39 mouse cellular contexts compared by ENCODE assay signal in genomic region chr11:54292163-54292562, GRCm38 (mm10). TPM values are rescaled to one million over a fixed set of nuclear protein-coding genes. Genes with fewer than 3 reads are reported as not detected.
"Had no signal": no experiment of that assay in that cellular context is flagged by ENCODE, and none has a peak within 500 bp of the region (broad histone marks: within the 10 kb centered on the region; RNA-seq: fewer than 3 reads in every experiment).

No protein-coding gene starts in this region.

- H3K36me3 ChIP-seq: embryonic facial prominence, embryonic 10.5 days; embryonic facial prominence, embryonic 12.5 days; embryonic facial prominence, embryonic 13.5 days; embryonic facial prominence, embryonic 15.5 days; forebrain, embryonic 10.5 days; forebrain, embryonic 12.5 days; forebrain, embryonic 15.5 days had no signal

- H3K4me2 ChIP-seq: embryonic facial prominence, embryonic 12.5 days; embryonic facial prominence, embryonic 13.5 days; embryonic facial prominence, embryonic 15.5 days; forebrain, embryonic 12.5 days; forebrain, embryonic 13.5 days; forebrain, embryonic 15.5 days had no signal

- H3K9me3 ChIP-seq: embryonic facial prominence, embryonic 10.5 days; embryonic facial prominence, embryonic 12.5 days; embryonic facial prominence, embryonic 15.5 days; forebrain, embryonic 10.5 days; forebrain, embryonic 15.5 days had no signal

- ATAC-seq: forebrain, embryonic 13.5 days; forebrain, embryonic 14.5 days; forebrain, embryonic 15.5 days; forebrain, embryonic 16.5 days; forebrain, postnatal 0 days had no signal

- DNase-seq: cerebellum, adult 9-10 months; cerebellum, adult 9-11 months; cerebellum, postnatal 10 days; cerebellum, postnatal 14 days; cerebellum, postnatal 25 days; cerebellum, postnatal 36 days; embryo, embryonic 11 days; forebrain, postnatal 0 days; gastrocnemius, adult 2 months; gastrocnemius, postnatal 10 days; gastrocnemius, postnatal 14 days; gastrocnemius, postnatal 25 days; gastrocnemius, postnatal 36 days; heart, adult 11 months; heart, adult 18-20 months; heart, adult 2 months had no signal

- H3K27ac ChIP-seq: embryonic facial prominence, embryonic 10.5 days; embryonic facial prominence, embryonic 12.5 days; embryonic facial prominence, embryonic 13.5 days; embryonic facial prominence, embryonic 15.5 days; forebrain, embryonic 10.5 days; forebrain, embryonic 12.5 days; forebrain, embryonic 13.5 days; forebrain, embryonic 15.5 days; gastrocnemius, adult 2 months; heart, adult 2 months had no signal

- H3K9ac ChIP-seq: embryonic facial prominence, embryonic 12.5 days; embryonic facial prominence, embryonic 13.5 days; embryonic facial prominence, embryonic 15.5 days; forebrain, embryonic 12.5 days; forebrain, embryonic 13.5 days; forebrain, embryonic 15.5 days; forebrain, postnatal 0 days had no signal

- H3K27me3 ChIP-seq: embryonic facial prominence, embryonic 12.5 days; embryonic facial prominence, embryonic 13.5 days; embryonic facial prominence, embryonic 15.5 days; forebrain, embryonic 12.5 days; forebrain, embryonic 13.5 days; forebrain, embryonic 15.5 days had no signal

- H3K4me1 ChIP-seq: embryonic facial prominence, embryonic 10.5 days; embryonic facial prominence, embryonic 12.5 days; embryonic facial prominence, embryonic 13.5 days; embryonic facial prominence, embryonic 15.5 days; forebrain, embryonic 10.5 days; forebrain, embryonic 12.5 days; forebrain, embryonic 13.5 days; forebrain, embryonic 15.5 days had no signal

- H3K4me3 ChIP-seq: embryonic facial prominence, embryonic 10.5 days; embryonic facial prominence, embryonic 12.5 days; embryonic facial prominence, embryonic 13.5 days; embryonic facial prominence, embryonic 15.5 days; erythroblast, embryonic 14.5 days; forebrain, embryonic 10.5 days; forebrain, embryonic 12.5 days; forebrain, embryonic 13.5 days; forebrain, embryonic 15.5 days; gastrocnemius, adult 2 months; heart, adult 2 months had no signal

RNA-seq across cellular contexts. Expression of gene Acsl6, which starts 11.4 kb away (rescaled TPM):
- total RNA-seq: granulocyte monocyte progenitor cell, adult 5-6 weeks had no signal

RNA-seq across cellular contexts. Expression of gene Il3, which starts 25.1 kb away (rescaled TPM):
- total RNA-seq: common myeloid progenitor, adult 5-6 weeks; forebrain, postnatal 0 days; gastrocnemius, adult 18-20 months; gastrocnemius, adult 2 months; gastrocnemius, adult 8-10 months; gastrocnemius, postnatal 10 days; gastrocnemius, postnatal 14 days; gastrocnemius, postnatal 25 days; gastrocnemius, postnatal 36 days; gastrocnemius, postnatal 4 days; granulocyte monocyte progenitor cell, adult 5-6 weeks; heart, adult 18-20 months; heart, adult 2 months; heart, adult 8-10 months had no signal
- polyA plus RNA-seq: cortical plate, adult 2 months; embryonic facial prominence, embryonic 10.5 days; embryonic facial prominence, embryonic 11.5 days; embryonic facial prominence, embryonic 12.5 days; embryonic facial prominence, embryonic 13.5 days; embryonic facial prominence, embryonic 14.5 days; embryonic facial prominence, embryonic 15.5 days; erythroblast, embryonic 14.5 days; forebrain, embryonic 10.5 days; forebrain, embryonic 11.5 days; forebrain, embryonic 12.5 days; forebrain, embryonic 13.5 days; forebrain, embryonic 14.5 days; forebrain, embryonic 15.5 days; forebrain, embryonic 16.5 days; forebrain, postnatal 0 days; frontal cortex, adult 2 months; gonadal fat pad, adult 2 months; heart, adult 2 months had no signal

RNA-seq across cellular contexts. Expression of gene Csf2, which starts 42.7 kb away (rescaled TPM):
- total RNA-seq: common myeloid progenitor, adult 5-6 weeks; forebrain, postnatal 0 days; gastrocnemius, adult 18-20 months; gastrocnemius, adult 2 months; gastrocnemius, adult 8-10 months; gastrocnemius, postnatal 10 days; gastrocnemius, postnatal 14 days; gastrocnemius, postnatal 25 days; gastrocnemius, postnatal 36 days; gastrocnemius, postnatal 4 days; granulocyte monocyte progenitor cell, adult 5-6 weeks; heart, adult 18-20 months; heart, adult 2 months had no signal
- polyA plus RNA-seq: cortical plate, adult 2 months; embryonic facial prominence, embryonic 10.5 days; embryonic facial prominence, embryonic 11.5 days; embryonic facial prominence, embryonic 12.5 days; embryonic facial prominence, embryonic 13.5 days; embryonic facial prominence, embryonic 14.5 days; embryonic facial prominence, embryonic 15.5 days; erythroblast, embryonic 14.5 days; forebrain, embryonic 10.5 days; forebrain, embryonic 11.5 days; forebrain, embryonic 12.5 days; forebrain, embryonic 13.5 days; forebrain, embryonic 14.5 days; forebrain, embryonic 15.5 days; forebrain, embryonic 16.5 days; forebrain, postnatal 0 days; frontal cortex, adult 2 months; gonadal fat pad, adult 2 months; heart, adult 2 months had no signal
